Comparison of ENCODE assay signal across 8 mouse cellular contexts in the genomic region with DNA sequence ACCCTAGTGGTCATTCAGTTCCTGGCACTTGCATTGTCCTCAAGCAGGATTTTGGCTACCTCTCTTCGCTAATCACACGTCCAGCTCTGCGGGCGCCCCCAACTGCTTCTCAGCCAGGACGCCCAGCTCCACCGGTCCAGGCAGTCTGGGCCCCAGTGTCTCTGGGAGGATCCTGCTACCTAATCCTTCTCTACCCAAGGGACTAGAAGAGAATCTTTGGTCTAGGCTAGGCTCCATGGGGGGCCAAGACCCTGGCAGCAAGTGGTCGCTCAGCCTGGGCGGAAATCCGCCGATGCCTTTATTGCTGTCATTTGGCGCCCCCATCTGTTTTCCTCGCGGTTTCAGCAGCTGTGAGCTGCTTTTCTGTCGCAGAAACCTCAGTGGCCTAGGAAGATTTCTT. TPM values are rescaled to one million over a fixed set of nuclear protein-coding genes. Genes with fewer than 3 reads are reported as not detected.
DNase-seq lines count a peak whose midpoint lies in the region; ATAC-seq and TF ChIP-seq lines count a peak whose summit lies in the region.

No protein-coding gene starts in this region.

- 3% methylated on average over 14 of the region's 14 CpGs for WGBS in kidney, adult 2 months
- WGBS in embryonic facial prominence, embryonic 15.5 days, result 1% methylated on average over 14 of the region's 14 CpGs
- under 1% methylated on average over 14 of the region's 14 CpGs for WGBS in hindbrain, postnatal 0 days
- WGBS in midbrain, embryonic 10.5 days, result under 1% methylated on average over 14 of the region's 14 CpGs

- H3K9ac ChIP-seq in ES-Bruce4 (ENCODE audit: low read depth, poor library complexity, severe bottlenecking), result no peak overlapping the region
- H3K9ac ChIP-seq in embryonic facial prominence, embryonic 15.5 days, result no peak overlapping the region
- H3K9ac ChIP-seq in hindbrain, postnatal 0 days (replicated peaks; ENCODE audit: low read length), result no peak overlapping the region

- no peaks in the 10 kb centered on the region for H3K36me3 ChIP-seq in kidney, adult 2 months (ENCODE audit: control insufficient read depth, insufficient read depth, low read length)
- H3K36me3 ChIP-seq in ES-Bruce4 (ENCODE audit: control insufficient read depth, insufficient read depth, low read length, poor library complexity, severe bottlenecking), result no peaks in the 10 kb centered on the region
- H3K36me3 ChIP-seq in embryonic facial prominence, embryonic 15.5 days, result no peaks in the 10 kb centered on the region
- H3K36me3 ChIP-seq in hindbrain, postnatal 0 days (ENCODE audit: insufficient read depth, low read length), result no peaks in the 10 kb centered on the region
- H3K36me3 ChIP-seq in midbrain, embryonic 10.5 days, result no peaks in the 10 kb centered on the region

- TF ChIP-seq POLR2A in kidney, adult 2 months (IDR thresholded peaks at IDR 0.05; ENCODE audit: low read depth, low read length), result no peak
- TF ChIP-seq POLR2A in ES-Bruce4 (IDR thresholded peaks at IDR 0.05; ENCODE audit: insufficient read depth, low read length), result no peak

- no peaks in the 10 kb centered on the region for H3K4me1 ChIP-seq in kidney, adult 2 months (ENCODE audit: control insufficient read depth, insufficient read depth, low read length)
- H3K4me1 ChIP-seq in ES-Bruce4 (ENCODE audit: control insufficient read depth, insufficient read depth, low read length), result no peaks in the 10 kb centered on the region
- peaks cover 26% of the 10 kb centered on the region for H3K4me1 ChIP-seq in embryonic facial prominence, embryonic 15.5 days
- no peaks in the 10 kb centered on the region for H3K4me1 ChIP-seq in hindbrain, postnatal 0 days (ENCODE audit: insufficient read depth, low read length)
- peaks cover 19% of the 10 kb centered on the region for H3K4me1 ChIP-seq in midbrain, embryonic 10.5 days

- H3K4me3 ChIP-seq in kidney, adult 2 months (ENCODE audit: insufficient read depth, low read depth, low read length), result no peak overlapping the region
- H3K4me3 ChIP-seq in ES-Bruce4 (ENCODE audit: low read depth, low read length), result peak overlapping the region; percentile 16; the same call in 1 of the 2 replicates
- H3K4me3 ChIP-seq in embryonic facial prominence, embryonic 15.5 days (replicated peaks), result peak overlapping the region; percentile 29
- peak overlapping the region; percentile 21 for H3K4me3 ChIP-seq in hindbrain, postnatal 0 days (ENCODE audit: low read length)
- peak overlapping the region; percentile 29; the same call in 1 of the 2 replicates for H3K4me3 ChIP-seq in midbrain, embryonic 10.5 days

- H3K27ac ChIP-seq in kidney, adult 2 months (ENCODE audit: insufficient read depth, low read depth, low read length), result no peak overlapping the region
- H3K27ac ChIP-seq in ES-Bruce4 (ENCODE audit: insufficient read depth, low read length), result no peak overlapping the region
- no peak overlapping the region for H3K27ac ChIP-seq in embryonic facial prominence, embryonic 15.5 days (replicated peaks)
- no peak overlapping the region for H3K27ac ChIP-seq in hindbrain, postnatal 0 days
- no peak overlapping the region for H3K27ac ChIP-seq in midbrain, embryonic 10.5 days (replicated peaks)

- DNase-seq in kidney, adult 2 months, result peak; percentile 29
- no peak for DNase-seq in kidney, adult 9 months
- DNase-seq in hindbrain, postnatal 0 days (ENCODE audit: low spot score), result peak; percentile 88
- DNase-seq in midbrain, embryonic 10.5 days (ENCODE audit: low spot score), result peak; percentile 81
- no peak for DNase-seq in frontal cortex, postnatal 36 days (ENCODE audit: low spot score in 2 of 2)
- DNase-seq in cerebellum, postnatal 36 days, result no peak

- peak; percentile 36; the same call in 1 of the 2 replicates for TF ChIP-seq CTCF in kidney, adult 2 months (conservative IDR thresholded peaks at IDR 0.05; ENCODE audit: insufficient read depth, insufficient read length, low read depth, low read length)
- peak; percentile 54 for TF ChIP-seq CTCF in ES-Bruce4 (IDR thresholded peaks at IDR 0.05; ENCODE audit: low read depth, low read length)
- peak; percentile 70 for TF ChIP-seq CTCF in hindbrain, postnatal 0 days (IDR thresholded peaks at IDR 0.05; ENCODE audit: low read depth)

- H3K9me3 ChIP-seq in ES-Bruce4 (replicated peaks; ENCODE audit: control insufficient read depth, insufficient read depth, low read length, poor library complexity, severe bottlenecking), result no peaks in the 10 kb centered on the region
- no peaks in the 10 kb centered on the region for H3K9me3 ChIP-seq in embryonic facial prominence, embryonic 15.5 days (replicated peaks)
- H3K9me3 ChIP-seq in hindbrain, postnatal 0 days (ENCODE audit: low read length), result no peaks in the 10 kb centered on the region
- no peaks in the 10 kb centered on the region for H3K9me3 ChIP-seq in midbrain, embryonic 10.5 days (replicated peaks)

- peaks cover 19% of the 10 kb centered on the region for H3K27me3 ChIP-seq in kidney, adult 2 months (replicated peaks; ENCODE audit: control insufficient read depth, insufficient read depth, low read length)
- peaks cover 39% of the 10 kb centered on the region for H3K27me3 ChIP-seq in ES-Bruce4 (ENCODE audit: control insufficient read depth, insufficient read depth, low read length, poor library complexity, severe bottlenecking)
- peaks cover 94% of the 10 kb centered on the region for H3K27me3 ChIP-seq in embryonic facial prominence, embryonic 15.5 days
- H3K27me3 ChIP-seq in hindbrain, postnatal 0 days (ENCODE audit: insufficient read depth, low read length), result peaks cover 94% of the 10 kb centered on the region
- peaks cover 100% of the 10 kb centered on the region for H3K27me3 ChIP-seq in midbrain, embryonic 10.5 days (ENCODE audit: low read depth, poor library complexity, severe bottlenecking)

- TF ChIP-seq EP300 in ES-Bruce4 (IDR thresholded peaks at IDR 0.05; ENCODE audit: insufficient read depth, low read depth, low read length), result no peak

- H3K4me2 ChIP-seq in embryonic facial prominence, embryonic 15.5 days (replicated peaks), result peak overlapping the region; percentile 46
- H3K4me2 ChIP-seq in hindbrain, postnatal 0 days (ENCODE audit: low read depth, low read length), result peak overlapping the region; percentile 44

- no peak for ATAC-seq in embryonic facial prominence, embryonic 15.5 days (ENCODE audit: insufficient number of reproducible peaks, low FRiP score, low TSS enrichment, low read depth)
- peak; percentile 70 for ATAC-seq in hindbrain, postnatal 0 days

RNA-seq across cellular contexts. Expression of gene Evx2, which starts 2.3 kb away (rescaled TPM):
- polyA plus RNA-seq in kidney, adult 2 months (2012; rRNA removed), result not detected in 2 replicates
- polyA plus RNA-seq in ES-Bruce4 (2011; ENCODE audit: insufficient read depth, insufficient read length, low read depth, missing spikeins), result not detected in 2 replicates
- polyA plus RNA-seq in embryonic facial prominence, embryonic 15.5 days (2015; fragmentation: Nextera tagmentation; extraction: Ambion mirVana), result not detected in 2 replicates
- total RNA-seq in hindbrain, postnatal 0 days (2014; rRNA removed), result 4.3 and 9.6 TPM in 2 replicates
- 0.39 and 0.55 TPM in 2 replicates for polyA plus RNA-seq in hindbrain, postnatal 0 days (2015; fragmentation: Nextera tagmentation; extraction: Ambion mirVana)
- 0.17 and 0.50 TPM in 2 replicates for polyA plus RNA-seq in midbrain, embryonic 10.5 days (2016; fragmentation: Nextera tagmentation; extraction: Ambion mirVana)

RNA-seq across cellular contexts. Expression of gene Hoxd13, which starts 6.4 kb away (rescaled TPM):
- polyA plus RNA-seq in kidney, adult 2 months (2012; rRNA removed), result not detected in 2 replicates
- not detected in 2 replicates for polyA plus RNA-seq in ES-Bruce4 (2011; ENCODE audit: insufficient read depth, insufficient read length, low read depth, missing spikeins)
- polyA plus RNA-seq in embryonic facial prominence, embryonic 15.5 days (2015; fragmentation: Nextera tagmentation; extraction: Ambion mirVana), result not detected in 2 replicates
- total RNA-seq in hindbrain, postnatal 0 days (2014; rRNA removed), result 0.21 TPM in 1 of 2 replicates, not detected in the other
- 0.09 TPM in 1 of 2 replicates, not detected in the other for polyA plus RNA-seq in hindbrain, postnatal 0 days (2015; fragmentation: Nextera tagmentation; extraction: Ambion mirVana)
- polyA plus RNA-seq in midbrain, embryonic 10.5 days (2016; fragmentation: Nextera tagmentation; extraction: Ambion mirVana), result 0.05 TPM in 1 of 2 replicates, not detected in the other

RNA-seq across cellular contexts. Expression of gene Hoxd12, which starts 13.1 kb away (rescaled TPM):
- not detected in 2 replicates for polyA plus RNA-seq in kidney, adult 2 months (2012; rRNA removed)
- polyA plus RNA-seq in ES-Bruce4 (2011; ENCODE audit: insufficient read depth, insufficient read length, low read depth, missing spikeins), result not detected in 2 replicates
- polyA plus RNA-seq in embryonic facial prominence, embryonic 15.5 days (2015; fragmentation: Nextera tagmentation; extraction: Ambion mirVana), result not detected in 2 replicates
- not detected in 2 replicates for total RNA-seq in hindbrain, postnatal 0 days (2014; rRNA removed)
- polyA plus RNA-seq in hindbrain, postnatal 0 days (2015; fragmentation: Nextera tagmentation; extraction: Ambion mirVana), result not detected in 2 replicates
- not detected in 2 replicates for polyA plus RNA-seq in midbrain, embryonic 10.5 days (2016; fragmentation: Nextera tagmentation; extraction: Ambion mirVana)

RNA-seq across cellular contexts. Expression of gene Hoxd11, which starts 17.7 kb away (rescaled TPM):
- 2.1 and 2.8 TPM in 2 replicates for polyA plus RNA-seq in kidney, adult 2 months (2012; rRNA removed)
- not detected in 2 replicates for polyA plus RNA-seq in ES-Bruce4 (2011; ENCODE audit: insufficient read depth, insufficient read length, low read depth, missing spikeins)
- not detected in 2 replicates for polyA plus RNA-seq in embryonic facial prominence, embryonic 15.5 days (2015; fragmentation: Nextera tagmentation; extraction: Ambion mirVana)
- not detected in 2 replicates for total RNA-seq in hindbrain, postnatal 0 days (2014; rRNA removed)
- not detected in 2 replicates for polyA plus RNA-seq in hindbrain, postnatal 0 days (2015; fragmentation: Nextera tagmentation; extraction: Ambion mirVana)
- polyA plus RNA-seq in midbrain, embryonic 10.5 days (2016; fragmentation: Nextera tagmentation; extraction: Ambion mirVana), result not detected in 2 replicates

RNA-seq across cellular contexts. Expression of gene Hoxd10, which starts 30.0 kb away (rescaled TPM):
- 7.6 and 7.9 TPM in 2 replicates for polyA plus RNA-seq in kidney, adult 2 months (2012; rRNA removed)
- not detected in 2 replicates for polyA plus RNA-seq in ES-Bruce4 (2011; ENCODE audit: insufficient read depth, insufficient read length, low read depth, missing spikeins)
- polyA plus RNA-seq in embryonic facial prominence, embryonic 15.5 days (2015; fragmentation: Nextera tagmentation; extraction: Ambion mirVana), result 0.57 and 0.76 TPM in 2 replicates
- total RNA-seq in hindbrain, postnatal 0 days (2014; rRNA removed), result not detected in 2 replicates
- not detected in 2 replicates for polyA plus RNA-seq in hindbrain, postnatal 0 days (2015; fragmentation: Nextera tagmentation; extraction: Ambion mirVana)
- polyA plus RNA-seq in midbrain, embryonic 10.5 days (2016; fragmentation: Nextera tagmentation; extraction: Ambion mirVana), result not detected in 2 replicates

Comparison
In these comparisons a context has a peak if more than half of its experiments do, and no peak if none do; other contexts are left out.
1. DNase-seq: peak in kidney, adult 2 months (single experiment), hindbrain, postnatal 0 days (single experiment) and midbrain, embryonic 10.5 days (single experiment); none in kidney, adult 9 months (single experiment), frontal cortex, postnatal 36 days (0 of 2) and cerebellum, postnatal 36 days (0 of 2).
2. Peak in every context shown above with its lines, with median percentiles within 50 percentile points of each other: CTCF ChIP-seq.